Mouse (Mus musculus): ENCODE results near the gene Hist1h2bf. TPM values are rescaled to one million over a fixed set of nuclear protein-coding genes. Genes with fewer than 3 reads are reported as not detected.

Gene Hist1h2bf
- polyA plus RNA-seq (2014; fragmentation: Illumina TruSeq; extraction: RNeasy Lipid Tissue Mini Kit (QIAGEN cat#74804); ENCODE audit: low read depth, low replicate concordance) = not detected

GRCm38 (mm10) chr13:23573898-23574524 lies at the start of gene Hist1h2bf, which contains the start of gene Hist1h2ad:
Gene Hist1h2bf (minus strand): TSS chr13:23574196.
Gene Hist1h2ad (plus strand): TSS chr13:23574381.

GRCm38 (mm10) chr13:23622175-23622671 lies 48.2 kb upstream of the Hist1h2bf start, which contains the start of gene Hist1h1e:
Gene Hist1h1e (minus strand): TSS chr13:23622558.

GRCm38 (mm10) chr13:23620733-23621531 lies 46.9 kb upstream of the Hist1h2bf start, which contains the start of gene Hist1h2be:
Gene Hist1h2be (minus strand): TSS chr13:23621124.

GRCm38 (mm10) chr13:23581408-23582218 lies 7.6 kb upstream of the Hist1h2bf start, which contains the start of gene Hist1h4d:
Gene Hist1h4d (plus strand): TSS chr13:23581598.

GRCm38 (mm10) chr13:23575271-23575851 lies 1.4 kb upstream of the Hist1h2bf start, which contains the start of gene Hist1h3d:
Gene Hist1h3d (plus strand): TSS chr13:23575763.

GRCm38 (mm10) chr13:23571022-23571503 lies 2.9 kb downstream of the Hist1h2bf start, which contains the start of the genes Hist1h2ae and Hist1h2bg:
Gene Hist1h2ae (minus strand): TSS chr13:23571220.
Gene Hist1h2bg (plus strand): TSS chr13:23571396.

GRCm38 (mm10) chr13:23561883-23562659 lies 11.9 kb downstream of the Hist1h2bf start, which contains the start of gene Hist1h3e:
Gene Hist1h3e (minus strand): TSS chr13:23562369.

GRCm38 (mm10) chr13:23552962-23553361 lies 21.0 kb downstream of the Hist1h2bf start, which contains the start of gene Hist1h1d:
Gene Hist1h1d (plus strand): TSS chr13:23553262.

GRCm38 (mm10) chr13:23551146-23551834 lies 22.7 kb downstream of the Hist1h2bf start, which contains the start of gene Hist1h4f:
Gene Hist1h4f (minus strand): TSS chr13:23551648.

GRCm38 (mm10) chr13:23543965-23544786 lies 29.8 kb downstream of the Hist1h2bf start, which contains the start of gene Hist1h3f:
Gene Hist1h3f (plus strand): TSS chr13:23544052.

GRCm38 (mm10) chr13:23542999-23543607 lies 30.9 kb downstream of the Hist1h2bf start, which contains the start of gene Hist1h2bh:
Gene Hist1h2bh (minus strand): TSS chr13:23543392.

GRCm38 (mm10) chr13:23535137-23536075 lies 38.6 kb downstream of the Hist1h2bf start, which contains the start of gene Hist1h3g:
Gene Hist1h3g (plus strand): TSS chr13:23535422.

GRCm38 (mm10) chr13:23533560-23534367 lies 40.2 kb downstream of the Hist1h2bf start, which contains the start of gene Hist1h2af:
Gene Hist1h2af (plus strand): TSS chr13:23533906.

GRCm38 (mm10) chr13:23530901-23531875 lies 42.8 kb downstream of the Hist1h2bf start, which contains the start of gene Hist1h4h:
Gene Hist1h4h (plus strand): TSS chr13:23531050.

Measured in heart, adult 10 weeks (tissue).